7 mouse cellular contexts compared by ENCODE assay signal in the genomic region with DNA sequence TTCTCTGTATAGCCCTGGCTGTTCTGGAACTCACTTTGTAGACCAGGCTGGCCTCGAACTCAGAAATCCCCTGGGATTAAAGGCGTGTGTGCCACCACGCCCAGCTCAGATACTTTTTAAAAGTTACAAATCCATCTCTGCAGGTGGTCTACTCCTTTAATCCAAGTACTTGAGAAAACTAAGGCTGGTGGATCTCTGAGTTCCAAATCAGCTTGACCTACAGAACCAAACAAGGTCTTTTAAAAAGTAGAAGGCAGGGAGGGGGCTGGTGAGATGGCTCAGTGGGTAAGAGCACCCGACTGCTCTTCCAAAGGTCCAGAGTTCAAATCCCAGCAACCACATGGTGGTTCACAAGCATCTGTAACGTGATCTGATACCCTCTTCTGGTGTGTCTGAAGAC. TPM values are rescaled to one million over a fixed set of nuclear protein-coding genes. Genes with fewer than 3 reads are reported as not detected.
DNase-seq lines count a peak whose midpoint lies in the region; ATAC-seq and TF ChIP-seq lines count a peak whose summit lies in the region.
"Not testable (repeated sequence)": the region's sequence is repeated elsewhere in the genome, so short reads cannot be mapped to it uniquely, and the experiment has no call there.

No protein-coding gene starts in this region.

- not testable (repeated sequence) for TF ChIP-seq CTCF in intestine, postnatal 0 days (IDR thresholded peaks at IDR 0.05; ENCODE audit: low read depth)

- not testable (repeated sequence) for ATAC-seq in forebrain, embryonic 15.5 days (replicated peaks); hindbrain, embryonic 12.5 days (ENCODE audit: low FRiP score); intestine, postnatal 0 days; liver, embryonic 11.5 days (replicated peaks; ENCODE audit: low FRiP score); neural tube, embryonic 11.5 days (ENCODE audit: insufficient read depth, low FRiP score, low TSS enrichment)

- not testable (repeated sequence) for H3K27ac ChIP-seq in embryonic facial prominence, embryonic 10.5 days (replicated peaks); forebrain, embryonic 15.5 days (replicated peaks); hindbrain, embryonic 12.5 days; intestine, postnatal 0 days (ENCODE audit: low read depth, low read length); liver, embryonic 11.5 days (ENCODE audit: low read depth, low read length); macrophage; neural tube, embryonic 11.5 days (ENCODE audit: low read depth, low read length)

- DNase-seq in embryonic facial prominence, embryonic 10.5 days (ENCODE audit: low spot score); liver, embryonic 11.5 days (ENCODE audit: low spot score); neural tube, embryonic 11.5 days (ENCODE audit: low spot score): not testable (repeated sequence)

- not testable (repeated sequence) for H3K9ac ChIP-seq in forebrain, embryonic 15.5 days (replicated peaks); hindbrain, embryonic 12.5 days; intestine, postnatal 0 days (ENCODE audit: low read depth, low read length); liver, embryonic 11.5 days (ENCODE audit: low read depth, low read length); neural tube, embryonic 11.5 days (ENCODE audit: low read length)

- H3K36me3 ChIP-seq in embryonic facial prominence, embryonic 10.5 days (replicated peaks): peaks cover 44% of the 10 kb centered on the region
- H3K36me3 ChIP-seq in forebrain, embryonic 15.5 days: peaks cover 19% of the 10 kb centered on the region
- H3K36me3 ChIP-seq in hindbrain, embryonic 12.5 days: peaks cover 26% of the 10 kb centered on the region
- peaks cover 17% of the 10 kb centered on the region for H3K36me3 ChIP-seq in intestine, postnatal 0 days (ENCODE audit: control insufficient read depth, insufficient read depth)
- H3K36me3 ChIP-seq in liver, embryonic 11.5 days (ENCODE audit: control insufficient read depth, insufficient read depth, low read length); macrophage (ENCODE audit: inconsistent target); neural tube, embryonic 11.5 days (ENCODE audit: control insufficient read depth, insufficient read depth, low read length): not testable (repeated sequence)

- H3K4me3 ChIP-seq in embryonic facial prominence, embryonic 10.5 days: peak overlapping the region; percentile 68; the same call in 1 of the 2 replicates
- not testable (repeated sequence) for H3K4me3 ChIP-seq in forebrain, embryonic 15.5 days; hindbrain, embryonic 12.5 days; liver, embryonic 11.5 days (ENCODE audit: low read depth, low read length)
- peak overlapping the region; percentile 59; the same call in 1 of the 2 replicates for H3K4me3 ChIP-seq in intestine, postnatal 0 days (ENCODE audit: low read depth, low read length)
- H3K4me3 ChIP-seq in macrophage (ENCODE audit: inconsistent target): peak overlapping the region; percentile 84; the same call in 1 of the 2 replicates
- H3K4me3 ChIP-seq in neural tube, embryonic 11.5 days (ENCODE audit: low read depth, low read length): 0 out of 2 replicates have a peak overlapping the region, but pooled peaks have one; percentile 69

- peak overlapping the region; percentile 71; the same call in 1 of the 2 replicates for H3K4me2 ChIP-seq in forebrain, embryonic 15.5 days (replicated peaks)
- peak overlapping the region; percentile 64 for H3K4me2 ChIP-seq in hindbrain, embryonic 12.5 days (replicated peaks)
- peak overlapping the region; percentile 73 for H3K4me2 ChIP-seq in intestine, postnatal 0 days (replicated peaks; ENCODE audit: low read depth)
- peak overlapping the region; percentile 62 for H3K4me2 ChIP-seq in liver, embryonic 11.5 days
- H3K4me2 ChIP-seq in neural tube, embryonic 11.5 days (ENCODE audit: low read depth): not testable (repeated sequence)

- not testable (repeated sequence) for H3K27me3 ChIP-seq in embryonic facial prominence, embryonic 10.5 days (replicated peaks; ENCODE audit: low read depth, poor library complexity, severe bottlenecking); forebrain, embryonic 15.5 days; hindbrain, embryonic 12.5 days; intestine, postnatal 0 days (replicated peaks; ENCODE audit: control insufficient read depth, insufficient read depth, low read length); liver, embryonic 11.5 days (replicated peaks; ENCODE audit: control insufficient read depth, insufficient read depth, low read length); neural tube, embryonic 11.5 days (ENCODE audit: control insufficient read depth, insufficient read depth, low read length)

- WGBS in embryonic facial prominence, embryonic 10.5 days: 85% methylated on average over 5 of the region's 5 CpGs
- WGBS in forebrain, embryonic 15.5 days: 70% methylated on average over 5 of the region's 5 CpGs
- 80% methylated on average over 5 of the region's 5 CpGs for WGBS in hindbrain, embryonic 12.5 days
- WGBS in intestine, postnatal 0 days: 67% methylated on average over 5 of the region's 5 CpGs
- WGBS in liver, embryonic 11.5 days: 79% methylated on average over 5 of the region's 5 CpGs
- WGBS in macrophage (ENCODE audit: missing documents): 95% methylated on average over 5 of the region's 5 CpGs
- 87% methylated on average over 5 of the region's 5 CpGs for WGBS in neural tube, embryonic 11.5 days

- H3K9me3 ChIP-seq in embryonic facial prominence, embryonic 10.5 days; forebrain, embryonic 15.5 days; hindbrain, embryonic 12.5 days (replicated peaks); intestine, postnatal 0 days (ENCODE audit: control insufficient read depth); liver, embryonic 11.5 days (ENCODE audit: control insufficient read depth, low read length); neural tube, embryonic 11.5 days (ENCODE audit: control insufficient read depth, low read length): not testable (repeated sequence)

- H3K4me1 ChIP-seq in embryonic facial prominence, embryonic 10.5 days: peaks cover 13% of the 10 kb centered on the region
- peaks cover 23% of the 10 kb centered on the region for H3K4me1 ChIP-seq in forebrain, embryonic 15.5 days
- peaks cover 16% of the 10 kb centered on the region for H3K4me1 ChIP-seq in hindbrain, embryonic 12.5 days
- H3K4me1 ChIP-seq in intestine, postnatal 0 days (replicated peaks; ENCODE audit: control insufficient read depth, insufficient read depth, low read length); liver, embryonic 11.5 days (replicated peaks; ENCODE audit: control insufficient read depth, insufficient read depth, low read length); neural tube, embryonic 11.5 days (ENCODE audit: control insufficient read depth, insufficient read depth, low read length): not testable (repeated sequence)

- H3K79me2 ChIP-seq in macrophage (ENCODE audit: inconsistent target): peaks cover 48% of the 10 kb centered on the region

RNA-seq across cellular contexts. Expression of gene Tmem41b, which starts 2.1 kb away (rescaled TPM):
- polyA plus RNA-seq in embryonic facial prominence, embryonic 10.5 days (2016; fragmentation: Nextera tagmentation; extraction: Ambion mirVana): 68.5 and 73.6 TPM in 2 replicates
- 65.0 and 65.1 TPM in 2 replicates for polyA plus RNA-seq in forebrain, embryonic 15.5 days (2015; fragmentation: Nextera tagmentation; extraction: Ambion mirVana)
- polyA plus RNA-seq in hindbrain, embryonic 12.5 days (2016; fragmentation: Nextera tagmentation; extraction: Ambion mirVana): 72.0 and 88.0 TPM in 2 replicates
- 138 and 151 TPM in 2 replicates for polyA plus RNA-seq in intestine, postnatal 0 days (2015; fragmentation: Nextera tagmentation; extraction: Ambion mirVana)
- polyA plus RNA-seq in liver, embryonic 11.5 days (2014; fragmentation: Nextera tagmentation; extraction: Ambion mirVana): 65.0 and 72.6 TPM in 2 replicates
- 10 to 100 TPM; 28.3 to 95.6 (median 56.4) TPM for total RNA-seq in macrophage (2018; cell fraction: chromatin; rRNA removed)
- total RNA-seq in macrophage (2018; cell fraction: cytosol; rRNA removed): 10 to 100 TPM; 48.1 to 68.1 (median 53.5) TPM
- total RNA-seq in macrophage (2018; cell fraction: nucleus; rRNA removed): 100 to 1,000 TPM in 2 of 26 experiments, 10 to 100 TPM in 24; 30.4 to 111 (median 71.6) TPM
- 49.5 to 57.5 TPM (median 51.3 TPM) in 3 replicates for polyA plus RNA-seq in macrophage (2018)
- polyA plus RNA-seq in neural tube, embryonic 11.5 days (2014; fragmentation: Nextera tagmentation; extraction: Ambion mirVana): 78.8 and 79.1 TPM in 2 replicates

RNA-seq across cellular contexts. Expression of gene Dennd5a, which starts 24.3 kb away (rescaled TPM):
- polyA plus RNA-seq in embryonic facial prominence, embryonic 10.5 days (2016; fragmentation: Nextera tagmentation; extraction: Ambion mirVana): 28.2 and 33.3 TPM in 2 replicates
- 47.3 and 54.1 TPM in 2 replicates for polyA plus RNA-seq in forebrain, embryonic 15.5 days (2015; fragmentation: Nextera tagmentation; extraction: Ambion mirVana)
- 54.4 and 56.5 TPM in 2 replicates for polyA plus RNA-seq in hindbrain, embryonic 12.5 days (2016; fragmentation: Nextera tagmentation; extraction: Ambion mirVana)
- polyA plus RNA-seq in intestine, postnatal 0 days (2015; fragmentation: Nextera tagmentation; extraction: Ambion mirVana): 15.3 and 16.6 TPM in 2 replicates
- polyA plus RNA-seq in liver, embryonic 11.5 days (2014; fragmentation: Nextera tagmentation; extraction: Ambion mirVana): 21.8 and 26.7 TPM in 2 replicates
- total RNA-seq in macrophage (2018; cell fraction: chromatin; rRNA removed): 100 to 1,000 TPM; 116 to 908 (median 195) TPM
- 100 to 1,000 TPM in 3 of 26 experiments, 10 to 100 TPM in 23; 49.2 to 143 (median 73.8) TPM for total RNA-seq in macrophage (2018; cell fraction: cytosol; rRNA removed)
- 100 to 1,000 TPM in 19 of 26 experiments, 10 to 100 TPM in 7; 77.2 to 518 (median 143) TPM for total RNA-seq in macrophage (2018; cell fraction: nucleus; rRNA removed)
- polyA plus RNA-seq in macrophage (2018): 50.8 to 79.4 TPM (median 79.0 TPM) in 3 replicates
- 56.7 TPM in 2 replicates for polyA plus RNA-seq in neural tube, embryonic 11.5 days (2014; fragmentation: Nextera tagmentation; extraction: Ambion mirVana)

RNA-seq across cellular contexts. Expression of gene Ipo7, which starts 33.5 kb away (rescaled TPM):
- polyA plus RNA-seq in embryonic facial prominence, embryonic 10.5 days (2016; fragmentation: Nextera tagmentation; extraction: Ambion mirVana): 57.0 and 57.5 TPM in 2 replicates
- polyA plus RNA-seq in forebrain, embryonic 15.5 days (2015; fragmentation: Nextera tagmentation; extraction: Ambion mirVana): 46.4 and 46.9 TPM in 2 replicates
- 47.1 and 47.9 TPM in 2 replicates for polyA plus RNA-seq in hindbrain, embryonic 12.5 days (2016; fragmentation: Nextera tagmentation; extraction: Ambion mirVana)
- polyA plus RNA-seq in intestine, postnatal 0 days (2015; fragmentation: Nextera tagmentation; extraction: Ambion mirVana): 12.0 and 12.4 TPM in 2 replicates
- 36.8 and 45.0 TPM in 2 replicates for polyA plus RNA-seq in liver, embryonic 11.5 days (2014; fragmentation: Nextera tagmentation; extraction: Ambion mirVana)
- 10 to 100 TPM; 42.8 to 90.2 (median 70.0) TPM for total RNA-seq in macrophage (2018; cell fraction: chromatin; rRNA removed)
- 10 to 100 TPM; 41.7 to 64.7 (median 54.8) TPM for total RNA-seq in macrophage (2018; cell fraction: cytosol; rRNA removed)
- total RNA-seq in macrophage (2018; cell fraction: nucleus; rRNA removed): 100 to 1,000 TPM in 3 of 26 experiments, 10 to 100 TPM in 23; 44.1 to 124 (median 60.1) TPM
- 47.4 to 71.0 TPM (median 47.9 TPM) in 3 replicates for polyA plus RNA-seq in macrophage (2018)
- 30.7 and 36.3 TPM in 2 replicates for polyA plus RNA-seq in neural tube, embryonic 11.5 days (2014; fragmentation: Nextera tagmentation; extraction: Ambion mirVana)
